Mouse (Mus musculus): ENCODE measurements at regions not wholly inside any gene's neighbourhood (a gene's known extent, or its start where the extent isn't known, plus 50 kb on each side); places are given as distances from the start of the nearest gene placed in this dataset.
"Not testable (repeated sequence)": the region's sequence is repeated elsewhere in the genome, so short reads cannot be mapped to it uniquely, and the experiment has no call there.

GRCm38 (mm10) chr13:103591381-103591780, 183.0 kb downstream of the Srek1 start:
- not testable (repeated sequence) for H3K36me3 ChIP-seq (ENCODE audit: control insufficient read depth, insufficient read depth, low read length); H3K4me2 ChIP-seq (ENCODE audit: low read depth, low read length); H3K9ac ChIP-seq (ENCODE audit: low read depth, low read length); H3K27me3 ChIP-seq (replicated peaks; ENCODE audit: control insufficient read depth, insufficient read depth, low read length); H3K4me1 ChIP-seq (ENCODE audit: control insufficient read depth, insufficient read depth, low read length); H3K9me3 ChIP-seq (ENCODE audit: control insufficient read depth, low read length); H3K4me3 ChIP-seq (ENCODE audit: low read length); ATAC-seq; H3K27ac ChIP-seq (ENCODE audit: low read length)
- WGBS, result 60% methylated on average over 7 of the region's 7 CpGs

GRCm38 (mm10) chr13:103589646-103590045, 184.8 kb downstream of the Srek1 start:
- no peak overlapping the region for H3K4me2 ChIP-seq (ENCODE audit: low read depth, low read length)
- H3K9ac ChIP-seq (ENCODE audit: low read depth, low read length), result no peak overlapping the region
- H3K4me1 ChIP-seq (ENCODE audit: control insufficient read depth, insufficient read depth, low read length), result no peaks in the 10 kb centered on the region
- H3K27me3 ChIP-seq (replicated peaks; ENCODE audit: control insufficient read depth, insufficient read depth, low read length), result no peaks in the 10 kb centered on the region
- H3K27ac ChIP-seq (ENCODE audit: low read length), result no peak overlapping the region
- no peak for ATAC-seq
- WGBS, result 86% methylated on average over 5 of the region's 5 CpGs
- no peaks in the 10 kb centered on the region for H3K9me3 ChIP-seq (ENCODE audit: control insufficient read depth, low read length)
- no peaks in the 10 kb centered on the region for H3K36me3 ChIP-seq (ENCODE audit: control insufficient read depth, insufficient read depth, low read length)
- H3K4me3 ChIP-seq (ENCODE audit: low read length), result no peak overlapping the region

GRCm38 (mm10) chr13:103576856-103577255, 197.6 kb downstream of the Srek1 start:
- H3K4me2 ChIP-seq (ENCODE audit: low read depth, low read length), result no peak overlapping the region
- no peak overlapping the region for H3K4me3 ChIP-seq (ENCODE audit: low read length)
- no peak overlapping the region for H3K9ac ChIP-seq (ENCODE audit: low read depth, low read length)
- WGBS, result 38% methylated on average over 4 of the region's 4 CpGs
- no peaks in the 10 kb centered on the region for H3K27me3 ChIP-seq (replicated peaks; ENCODE audit: control insufficient read depth, insufficient read depth, low read length)
- ATAC-seq, result no peak
- H3K9me3 ChIP-seq (ENCODE audit: control insufficient read depth, low read length), result no peaks in the 10 kb centered on the region
- no peaks in the 10 kb centered on the region for H3K36me3 ChIP-seq (ENCODE audit: control insufficient read depth, insufficient read depth, low read length)
- H3K4me1 ChIP-seq (ENCODE audit: control insufficient read depth, insufficient read depth, low read length), result no peaks in the 10 kb centered on the region
- H3K27ac ChIP-seq (ENCODE audit: low read length), result no peak overlapping the region

DNA sequence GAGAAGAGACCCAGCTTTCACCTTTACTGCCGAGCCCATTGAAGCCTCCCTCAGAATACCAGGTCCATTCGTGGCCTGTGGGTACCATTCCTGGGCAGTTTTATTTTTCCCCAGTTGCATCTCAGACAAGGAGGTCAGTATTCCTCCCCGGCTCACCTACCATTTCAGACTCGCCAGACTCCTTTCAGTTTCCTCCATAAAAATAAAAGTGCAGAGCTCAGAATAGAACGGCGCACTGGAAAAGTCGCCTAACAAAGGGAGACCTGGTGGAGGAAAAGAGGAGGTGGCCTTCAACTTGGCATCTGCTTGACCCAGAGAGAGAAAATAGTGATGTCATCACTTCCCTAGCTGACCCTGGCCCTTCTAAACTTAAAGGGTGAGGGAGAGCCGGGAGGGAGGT, 209.7 kb downstream of the Srek1 start:
- H3K27me3 ChIP-seq (replicated peaks; ENCODE audit: control insufficient read depth, insufficient read depth, low read length), result no peaks in the 10 kb centered on the region
- H3K4me3 ChIP-seq (ENCODE audit: low read length), result no peak overlapping the region
- no peak overlapping the region for H3K27ac ChIP-seq (ENCODE audit: low read length)
- H3K4me1 ChIP-seq (ENCODE audit: control insufficient read depth, insufficient read depth, low read length), result no peaks in the 10 kb centered on the region
- 72% methylated on average over 8 of the region's 8 CpGs for WGBS
- no peaks in the 10 kb centered on the region for H3K9me3 ChIP-seq (ENCODE audit: control insufficient read depth, low read length)
- no peak overlapping the region for H3K4me2 ChIP-seq (ENCODE audit: low read depth, low read length)
- ATAC-seq, result no peak
- H3K36me3 ChIP-seq (ENCODE audit: control insufficient read depth, insufficient read depth, low read length), result no peaks in the 10 kb centered on the region
- no peak overlapping the region for H3K9ac ChIP-seq (ENCODE audit: low read depth, low read length)

DNA sequence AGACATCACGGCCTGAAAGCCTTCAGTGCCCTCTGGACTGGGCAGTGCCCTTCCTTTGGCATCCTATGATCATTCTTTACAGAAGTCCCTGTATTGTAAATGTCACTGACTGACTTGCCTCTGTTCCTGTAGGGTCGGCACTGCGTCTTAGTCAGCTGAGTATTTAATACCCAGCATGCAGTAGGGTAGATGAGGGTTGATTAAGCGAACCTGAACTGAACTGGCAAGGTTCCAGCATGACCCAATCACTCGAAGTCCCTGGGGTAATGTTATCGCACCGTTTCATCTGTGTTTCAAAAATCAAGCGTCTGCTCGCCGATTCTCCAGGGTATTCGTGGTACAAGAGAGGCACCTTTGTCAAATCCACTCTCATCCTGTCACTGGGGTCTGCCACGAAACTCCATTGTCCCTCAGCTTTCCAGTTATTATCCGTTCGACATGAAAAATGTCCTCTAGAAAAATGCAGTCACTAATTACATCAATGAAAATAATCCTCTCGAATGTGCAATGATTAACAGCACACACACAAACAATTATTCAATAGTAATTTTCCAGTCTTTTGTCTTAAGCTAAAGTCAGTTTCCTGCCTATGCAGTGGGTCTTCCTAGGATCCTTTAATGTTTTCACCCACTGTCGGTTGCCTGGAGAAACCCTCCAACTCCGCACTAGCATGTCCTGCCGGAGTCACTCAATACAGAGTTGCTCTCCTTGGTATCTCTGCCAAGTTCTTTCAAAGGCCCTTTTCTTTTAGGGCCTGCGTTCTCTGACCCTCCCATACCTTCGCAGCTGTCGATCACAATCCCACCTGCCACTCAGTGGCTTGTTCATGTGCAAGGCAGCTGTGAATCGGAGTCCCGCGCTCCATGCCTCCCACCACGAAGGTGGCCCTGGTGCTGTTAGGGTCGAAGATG, 212.4 kb downstream of the Srek1 start:
- WGBS, result 80% methylated on average over 26 of the region's 26 CpGs
- H3K4me2 ChIP-seq (ENCODE audit: low read depth, low read length), result no peak overlapping the region
- H3K36me3 ChIP-seq (ENCODE audit: control insufficient read depth, insufficient read depth, low read length), result no peaks in the 10 kb centered on the region
- no peak overlapping the region for H3K4me3 ChIP-seq (ENCODE audit: low read length)
- no peak overlapping the region for H3K27ac ChIP-seq (ENCODE audit: low read length)
- H3K27me3 ChIP-seq (replicated peaks; ENCODE audit: control insufficient read depth, insufficient read depth, low read length), result no peaks in the 10 kb centered on the region
- no peaks in the 10 kb centered on the region for H3K9me3 ChIP-seq (ENCODE audit: control insufficient read depth, low read length)
- no peaks in the 10 kb centered on the region for H3K4me1 ChIP-seq (ENCODE audit: control insufficient read depth, insufficient read depth, low read length)
- no peak for ATAC-seq
- no peak overlapping the region for H3K9ac ChIP-seq (ENCODE audit: low read depth, low read length)

- H3K36me3 ChIP-seq (ENCODE audit: control insufficient read depth, insufficient read depth, low read length), result no peaks in the 10 kb centered on the region
Observed at GRCm38 (mm10) chr13:103558915-103559314, 215.5 kb downstream of the Srek1 start.

DNA sequence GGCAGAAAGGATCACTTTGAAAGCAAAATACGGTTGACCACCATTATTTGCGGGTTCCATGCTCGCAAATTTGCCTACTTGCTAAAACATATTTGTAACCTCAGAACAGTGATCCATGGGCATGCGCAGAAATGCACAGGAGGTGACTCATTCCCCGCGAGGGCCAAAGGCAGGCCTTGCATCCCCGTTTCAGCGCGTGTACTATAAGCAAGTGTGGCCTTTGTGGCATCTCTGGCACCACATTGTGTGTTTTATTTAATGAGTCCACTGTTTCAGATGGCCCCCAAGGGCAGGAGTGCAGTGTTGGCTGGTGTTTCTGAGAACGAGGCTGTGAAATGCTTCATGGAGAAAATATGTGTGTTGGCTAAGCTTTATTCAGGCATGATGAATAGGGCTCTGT, 205.3 kb upstream of the Mast4 start:
- Histone ChIP-seq H3K27ac (ENCODE audit: low read length) (no peak overlapping the region), H3K27me3 (replicated peaks; ENCODE audit: control insufficient read depth, insufficient read depth, low read length) (no peaks in the 10 kb centered on the region), H3K4me1 (ENCODE audit: control insufficient read depth, insufficient read depth, low read length) (peaks cover 5% of the 10 kb centered on the region; the same call in 1 of the 2 replicates), H3K36me3 (ENCODE audit: control insufficient read depth, insufficient read depth, low read length) (no peaks in the 10 kb centered on the region), H3K9me3 (ENCODE audit: control insufficient read depth, low read length) (no peaks in the 10 kb centered on the region), H3K9ac (ENCODE audit: low read depth, low read length) (no peak overlapping the region), H3K4me3 (ENCODE audit: low read length) (no peak overlapping the region), H3K4me2 (ENCODE audit: low read depth, low read length) (no peak overlapping the region)
- ATAC-seq, result no peak
- WGBS, result 76% methylated on average over 10 of the region's 10 CpGs

More at GRCm38 (mm10) chr13:103558915-103559314, 215.5 kb downstream of the Srek1 start:
- WGBS, result 82% methylated on average over 3 of the region's 3 CpGs
- ATAC-seq, result no peak
- Histone ChIP-seq H3K9me3 (ENCODE audit: control insufficient read depth, low read length) (no peaks in the 10 kb centered on the region), H3K27ac (ENCODE audit: low read length) (no peak overlapping the region), H3K4me2 (ENCODE audit: low read depth, low read length) (no peak overlapping the region), H3K4me1 (ENCODE audit: control insufficient read depth, insufficient read depth, low read length) (no peaks in the 10 kb centered on the region), H3K27me3 (replicated peaks; ENCODE audit: control insufficient read depth, insufficient read depth, low read length) (no peaks in the 10 kb centered on the region), H3K4me3 (ENCODE audit: low read length) (no peak overlapping the region), H3K9ac (ENCODE audit: low read depth, low read length) (no peak overlapping the region)

DNA sequence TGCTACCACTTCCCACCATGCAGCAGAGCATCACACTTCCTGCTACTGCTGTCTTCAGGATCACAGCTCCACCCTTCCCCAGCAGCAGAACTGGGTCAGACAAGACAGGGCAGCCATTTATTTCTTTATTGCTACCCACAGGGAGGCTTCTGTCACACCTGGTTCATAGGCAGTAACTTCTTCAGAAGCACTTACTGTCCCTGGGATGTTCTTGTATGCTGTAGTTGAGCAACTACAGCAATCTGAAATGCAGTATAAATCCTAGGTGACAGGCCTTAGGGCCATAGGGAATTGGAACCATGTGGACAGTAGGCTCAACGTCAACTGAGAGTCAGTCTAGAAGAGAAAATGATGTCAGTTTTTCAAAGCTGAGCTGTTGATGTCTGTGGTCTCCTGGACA, 179.5 kb upstream of the Mast4 start:
- H3K9me3 ChIP-seq (ENCODE audit: control insufficient read depth, low read length), result no peaks in the 10 kb centered on the region
- H3K9ac ChIP-seq (ENCODE audit: low read depth, low read length), result no peak overlapping the region
- H3K27me3 ChIP-seq (replicated peaks; ENCODE audit: control insufficient read depth, insufficient read depth, low read length), result no peaks in the 10 kb centered on the region
- no peak overlapping the region for H3K4me2 ChIP-seq (ENCODE audit: low read depth, low read length)
- no peak overlapping the region for H3K4me3 ChIP-seq (ENCODE audit: low read length)
- H3K27ac ChIP-seq (ENCODE audit: low read length), result no peak overlapping the region
- WGBS, result 71% methylated on average over 1 of the region's 1 CpGs
- no peaks in the 10 kb centered on the region for H3K4me1 ChIP-seq (ENCODE audit: control insufficient read depth, insufficient read depth, low read length)
- no peaks in the 10 kb centered on the region for H3K36me3 ChIP-seq (ENCODE audit: control insufficient read depth, insufficient read depth, low read length)
- no peak for ATAC-seq

GRCm38 (mm10) chr13:103512476-103512875, 178.2 kb upstream of the Mast4 start:
- ATAC-seq, result no peak

DNA sequence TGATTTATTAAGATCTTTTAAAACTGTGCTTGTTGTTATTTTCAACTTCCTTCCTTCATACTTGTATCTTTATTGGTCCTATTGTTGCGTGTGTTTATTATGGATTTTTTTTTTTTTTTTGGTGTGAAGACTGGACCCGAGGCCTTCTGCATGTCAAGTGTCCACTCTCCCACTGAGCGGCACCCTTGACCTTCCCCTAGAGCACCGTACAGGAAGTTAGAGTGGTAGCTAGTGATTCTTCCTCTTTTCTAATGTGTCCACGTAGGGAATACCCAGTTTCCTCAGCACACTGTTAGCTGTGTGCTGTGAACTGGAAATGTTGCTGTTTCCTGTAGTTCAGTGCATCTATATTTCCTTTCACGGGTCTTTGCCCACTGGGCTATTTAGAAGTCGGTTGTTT, 170.7 kb upstream of the Mast4 start:
- no peaks in the 10 kb centered on the region for H3K4me1 ChIP-seq (ENCODE audit: control insufficient read depth, insufficient read depth, low read length)
- H3K4me3 ChIP-seq (ENCODE audit: low read length), result no peak overlapping the region
- no peaks in the 10 kb centered on the region for H3K36me3 ChIP-seq (ENCODE audit: control insufficient read depth, insufficient read depth, low read length)
- H3K27me3 ChIP-seq (replicated peaks; ENCODE audit: control insufficient read depth, insufficient read depth, low read length), result no peaks in the 10 kb centered on the region
- H3K9ac ChIP-seq (ENCODE audit: low read depth, low read length), result no peak overlapping the region
- ATAC-seq, result no peak
- WGBS, result 74% methylated on average over 7 of the region's 7 CpGs
- H3K27ac ChIP-seq (ENCODE audit: low read length), result no peak overlapping the region
- H3K9me3 ChIP-seq (ENCODE audit: control insufficient read depth, low read length), result no peaks in the 10 kb centered on the region
- H3K4me2 ChIP-seq (ENCODE audit: low read depth, low read length), result no peak overlapping the region

More at GRCm38 (mm10) chr13:103512476-103512875, 178.2 kb upstream of the Mast4 start:
- H3K27me3 ChIP-seq (replicated peaks; ENCODE audit: control insufficient read depth, insufficient read depth, low read length), result no peaks in the 10 kb centered on the region
- WGBS, result 74% methylated on average over 7 of the region's 7 CpGs
- no peak overlapping the region for H3K4me3 ChIP-seq (ENCODE audit: low read length)
- H3K4me2 ChIP-seq (ENCODE audit: low read depth, low read length), result no peak overlapping the region
- H3K9me3 ChIP-seq (ENCODE audit: control insufficient read depth, low read length), result no peaks in the 10 kb centered on the region
- no peaks in the 10 kb centered on the region for H3K36me3 ChIP-seq (ENCODE audit: control insufficient read depth, insufficient read depth, low read length)
- no peak overlapping the region for H3K27ac ChIP-seq (ENCODE audit: low read length)
- H3K9ac ChIP-seq (ENCODE audit: low read depth, low read length), result no peak overlapping the region
- no peaks in the 10 kb centered on the region for H3K4me1 ChIP-seq (ENCODE audit: control insufficient read depth, insufficient read depth, low read length)

All from intestine, embryonic 16.5 days (tissue).